Mouse (Mus musculus): ENCODE data around the gene Cs. TPM values are rescaled to one million over a fixed set of nuclear protein-coding genes. Genes with fewer than 3 reads are reported as not detected.

Gene Cs
- total RNA-seq, 2 experiments from 2014 or later, result 216 to 218 TPM

- DNase-seq (ENCODE audit: extremely low spot score in 1 of 2, low spot score in 2 of 2), result no peak
- intact Hi-C loops (cut with DNase I), result loop anchor here (2.0 to 5.0 kb wide), 2 partner anchors 23 to 121 kb away; partner anchors contain the start of gene Smarcc2
- TF ChIP-seq CTCF (IDR thresholded peaks at IDR 0.05), result no peak
- Histone ChIP-seq H3K4me3 (no peak overlapping the region), H3K27ac (no peak overlapping the region)
Measured at GRCm38 (mm10) chr10:128336195-128336594, 1.3 kb upstream of the Cs start.

GRCm38 (mm10) chr10:128336597-128336996 lies 937 bp upstream of the Cs start:
- DNase-seq (ENCODE audit: extremely low spot score in 1 of 2, low spot score in 2 of 2), result no peak
- Histone ChIP-seq H3K4me3 (peak overlapping the region; percentile 97; the same call in 1 of the 2 replicates), H3K27ac (peak overlapping the region; percentile 96; the same call in 1 of the 2 replicates)
- TF ChIP-seq CTCF (IDR thresholded peaks at IDR 0.05), result no peak
- intact Hi-C loops (cut with DNase I), result loop anchor here (2.0 to 5.0 kb wide), 2 partner anchors 22 to 121 kb away; partner anchors contain the start of gene Smarcc2

GRCm38 (mm10) chr10:128338415-128338814 lies 881 bp downstream of the Cs start:
- no peak for TF ChIP-seq CTCF (IDR thresholded peaks at IDR 0.05)
- Histone ChIP-seq H3K4me3 (peak overlapping the region; percentile 97), H3K27ac (peak overlapping the region; percentile 96)
- DNase-seq (ENCODE audit: extremely low spot score in 1 of 2, low spot score in 2 of 2), result no peak
- intact Hi-C loops (cut with DNase I), result loop anchor here (2.0 to 5.0 kb wide), 2 partner anchors 30 to 119 kb away; partner anchors contain the start of genes Coq10a and Smarcc2

- no peak for TF ChIP-seq CTCF (IDR thresholded peaks at IDR 0.05)
- DNase-seq (ENCODE audit: extremely low spot score in 1 of 2, low spot score in 2 of 2), result no peak
- H3K4me3 ChIP-seq, result peak overlapping the region; percentile 97
- H3K27ac ChIP-seq, result peak overlapping the region; percentile 24
- intact Hi-C loops (cut with DNase I), result loop anchor here (2.0 to 5.0 kb wide), 2 partner anchors 30 to 118 kb away; partner anchors contain the start of genes Coq10a and Smarcc2
Measured at GRCm38 (mm10) chr10:128338948-128339347, 1.4 kb downstream of the Cs start.

- DNase-seq (ENCODE audit: extremely low spot score in 1 of 2, low spot score in 2 of 2), result no peak
- peak; percentile 12 for TF ChIP-seq CTCF (IDR thresholded peaks at IDR 0.05)
- Histone ChIP-seq H3K27ac (no peak overlapping the region), H3K4me3 (no peak overlapping the region)
- intact Hi-C loops (cut with DNase I), result no loop called here
Measured at GRCm38 (mm10) chr10:128340257-128340656, 2.7 kb downstream of the Cs start.

- Histone ChIP-seq H3K27ac (peak overlapping the region; percentile 50; the same call in 1 of the 2 replicates), H3K4me3 (no peak overlapping the region)
- DNase-seq (ENCODE audit: extremely low spot score in 1 of 2, low spot score in 2 of 2), result no peak
- TF ChIP-seq CTCF (IDR thresholded peaks at IDR 0.05), result no peak
- intact Hi-C loops (cut with DNase I), result no loop called here
Measured at GRCm38 (mm10) chr10:128343436-128343835, 5.9 kb downstream of the Cs start.

- intact Hi-C loops (cut with DNase I), result no loop called here
- peak overlapping the region; percentile 57; the same call in 1 of the 2 replicates for H3K27ac ChIP-seq
- H3K4me3 ChIP-seq, result no peak overlapping the region
- TF ChIP-seq CTCF (IDR thresholded peaks at IDR 0.05), result no peak
- peak; percentile 49 to 70 for DNase-seq (ENCODE audit: extremely low spot score in 1 of 2, low spot score in 2 of 2)
Measured at GRCm38 (mm10) chr10:128344568-128345275, 7.2 kb downstream of the Cs start.

GRCm38 (mm10) chr10:128347541-128347940 lies 10.0 kb downstream of the Cs start:
- H3K4me3 ChIP-seq, result no peak overlapping the region
- no peak overlapping the region for H3K27ac ChIP-seq
- DNase-seq (ENCODE audit: extremely low spot score in 1 of 2, low spot score in 2 of 2), result no peak
- intact Hi-C loops (cut with DNase I), result no loop called here
- TF ChIP-seq CTCF (IDR thresholded peaks at IDR 0.05), result no peak

- Histone ChIP-seq H3K4me3 (no peak overlapping the region), H3K27ac (no peak overlapping the region)
- peak; percentile 76 for TF ChIP-seq CTCF (IDR thresholded peaks at IDR 0.05)
- intact Hi-C loops (cut with DNase I), result loop anchor here (2.0 kb wide), 1 partner anchor 22 kb away; the partner anchor contains the start of gene Cs
- DNase-seq (ENCODE audit: extremely low spot score in 1 of 2, low spot score in 2 of 2), result peak in 1 of 2 experiments; percentile 43
Measured at GRCm38 (mm10) chr10:128358796-128359195, 21.3 kb downstream of the Cs start.

- no peak for DNase-seq (ENCODE audit: extremely low spot score in 1 of 2, low spot score in 2 of 2)
- TF ChIP-seq CTCF (IDR thresholded peaks at IDR 0.05), result no peak
- no peak overlapping the region for H3K4me3 ChIP-seq
- intact Hi-C loops (cut with DNase I), result loop anchor here (2.0 kb wide), 1 partner anchor 22 kb away; the partner anchor contains the start of gene Cs
- no peak overlapping the region for H3K27ac ChIP-seq
Measured at GRCm38 (mm10) chr10:128359226-128359625, 21.7 kb downstream of the Cs start.

- intact Hi-C loops (cut with DNase I), result no loop called here
- DNase-seq (ENCODE audit: extremely low spot score in 1 of 2, low spot score in 2 of 2), result no peak
- TF ChIP-seq CTCF (IDR thresholded peaks at IDR 0.05), result no peak
- H3K4me3 ChIP-seq, result no peak overlapping the region
- no peak overlapping the region for H3K27ac ChIP-seq
Measured at GRCm38 (mm10) chr10:128361836-128362235, 24.3 kb downstream of the Cs start.

GRCm38 (mm10) chr10:128362568-128362967 lies 25.0 kb downstream of the Cs start:
- Histone ChIP-seq H3K4me3 (no peak overlapping the region), H3K27ac (no peak overlapping the region; the same call in 1 of the 2 replicates)
- DNase-seq (ENCODE audit: extremely low spot score in 1 of 2, low spot score in 2 of 2), result no peak
- peak; percentile 63 for TF ChIP-seq CTCF (IDR thresholded peaks at IDR 0.05)
- intact Hi-C loops (cut with DNase I), result no loop called here
